ENCODE assay signal across 21 mouse cellular contexts in the genomic region with DNA sequence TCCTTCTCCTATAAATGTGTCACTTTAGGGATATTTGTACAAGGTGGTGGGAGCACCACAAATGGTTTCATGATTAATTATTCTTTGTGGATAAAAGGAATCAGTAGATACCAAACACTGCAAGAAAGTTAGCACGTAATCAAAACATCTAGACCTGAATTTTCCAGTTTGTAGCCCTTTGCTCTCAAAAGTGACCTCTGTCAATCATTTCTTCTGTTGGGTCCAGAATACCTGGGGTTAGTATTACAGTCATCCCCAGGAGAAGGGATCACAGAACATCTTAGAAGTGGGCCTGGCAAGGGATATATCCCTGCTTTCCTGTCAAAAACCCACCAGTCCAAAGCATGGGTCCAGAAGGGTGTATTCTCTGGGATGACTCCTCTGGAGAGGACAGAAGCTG.
DNase-seq lines count a peak whose midpoint lies in the region; ATAC-seq and TF ChIP-seq lines count a peak whose summit lies in the region.
"Had no signal": no experiment of that assay in that cellular context is flagged by ENCODE, and none has a peak within 500 bp of the region (broad histone marks: within the 10 kb centered on the region; RNA-seq: fewer than 3 reads in every experiment).

No protein-coding gene starts in this region.

- ATAC-seq in kidney, postnatal 0 days (replicated peaks; ENCODE audit: low FRiP score, low read depth): no peak
- ATAC-seq: forebrain, embryonic 14.5 days; forebrain, embryonic 16.5 days had no signal

- 47% methylated on average over 1 of the region's 1 CpGs for WGBS in kidney, adult 2 months
- 87% methylated on average over 1 of the region's 1 CpGs for WGBS in kidney, postnatal 0 days

- H3K27ac ChIP-seq in kidney, adult 2 months (ENCODE audit: insufficient read depth, low read depth, low read length): no peak overlapping the region; the same call in 1 of the 2 replicates
- 0 out of 2 replicates have a peak overlapping the region, but pooled peaks have one; percentile 19 for H3K27ac ChIP-seq in kidney, postnatal 0 days
- H3K27ac ChIP-seq: embryonic facial prominence, embryonic 13.5 days; forebrain, embryonic 12.5 days had no signal

- DNase-seq in kidney, adult 2 months: peak; percentile 72
- no peak for DNase-seq in kidney, postnatal 25 days
- no peak for DNase-seq in kidney, postnatal 0 days (ENCODE audit: low spot score)
- DNase-seq in kidney, adult 11 months: no peak
- DNase-seq: adrenal gland, adult 2 months; adrenal gland, postnatal 10 days; adrenal gland, postnatal 25 days; cerebellum, adult 11 months; cerebellum, adult 18-20 months; cerebellum, adult 8-10 months; cerebellum, adult 9-11 months; cerebellum, postnatal 14 days; cerebellum, postnatal 36 days; embryo, embryonic 11 days had no signal

- H3K36me3 ChIP-seq in kidney, adult 2 months (ENCODE audit: control insufficient read depth, insufficient read depth, low read length): no peaks in the 10 kb centered on the region
- no peaks in the 10 kb centered on the region for H3K36me3 ChIP-seq in kidney, postnatal 0 days (ENCODE audit: insufficient read depth, low read length)
- H3K36me3 ChIP-seq: embryonic facial prominence, embryonic 13.5 days; embryonic facial prominence, embryonic 15.5 days; forebrain, embryonic 10.5 days; forebrain, embryonic 12.5 days had no signal

- H3K27me3 ChIP-seq in kidney, adult 2 months (replicated peaks; ENCODE audit: control insufficient read depth, insufficient read depth, low read length): no peaks in the 10 kb centered on the region
- no peaks in the 10 kb centered on the region for H3K27me3 ChIP-seq in kidney, postnatal 0 days (ENCODE audit: insufficient read depth, low read length)
- H3K27me3 ChIP-seq: embryonic facial prominence, embryonic 13.5 days; embryonic facial prominence, embryonic 15.5 days; forebrain, embryonic 12.5 days had no signal

- H3K4me1 ChIP-seq in kidney, adult 2 months (ENCODE audit: control insufficient read depth, insufficient read depth, low read length): peaks cover 13% of the 10 kb centered on the region; the same call in 1 of the 2 replicates
- H3K4me1 ChIP-seq in kidney, postnatal 0 days (replicated peaks; ENCODE audit: insufficient read depth, low read length): peaks cover 13% of the 10 kb centered on the region; the same call in 1 of the 2 replicates

- no peak overlapping the region for H3K4me2 ChIP-seq in kidney, postnatal 0 days (ENCODE audit: low read length)
- H3K4me2 ChIP-seq: embryonic facial prominence, embryonic 13.5 days; embryonic facial prominence, embryonic 15.5 days; forebrain, embryonic 12.5 days had no signal

- no peak for TF ChIP-seq CTCF in kidney, adult 2 months (conservative IDR thresholded peaks at IDR 0.05; ENCODE audit: insufficient read depth, insufficient read length, low read depth, low read length)
- TF ChIP-seq CTCF in kidney, postnatal 0 days (IDR thresholded peaks at IDR 0.05; ENCODE audit: low read depth): no peak

- H3K4me3 ChIP-seq in kidney, adult 2 months (ENCODE audit: insufficient read depth, low read depth, low read length): no peak overlapping the region
- no peak overlapping the region for H3K4me3 ChIP-seq in kidney, postnatal 0 days (replicated peaks; ENCODE audit: low read depth, low read length)
- H3K4me3 ChIP-seq: embryonic facial prominence, embryonic 13.5 days; embryonic facial prominence, embryonic 15.5 days; erythroblast, embryonic 14.5 days; forebrain, embryonic 10.5 days; forebrain, embryonic 12.5 days had no signal

- TF ChIP-seq POLR2A in kidney, adult 2 months (IDR thresholded peaks at IDR 0.05; ENCODE audit: low read depth, low read length): no peak

- no peak overlapping the region for H3K9ac ChIP-seq in kidney, postnatal 0 days (ENCODE audit: low read depth, low read length)
- H3K9ac ChIP-seq: embryonic facial prominence, embryonic 13.5 days; embryonic facial prominence, embryonic 15.5 days; forebrain, embryonic 12.5 days had no signal

- H3K9me3 ChIP-seq in kidney, postnatal 0 days (replicated peaks; ENCODE audit: low read length): no peaks in the 10 kb centered on the region
- H3K9me3 ChIP-seq: embryonic facial prominence, embryonic 13.5 days; embryonic facial prominence, embryonic 15.5 days; forebrain, embryonic 12.5 days had no signal
